Mouse (Mus musculus) kidney, postnatal 36 days (tissue): Measurements from ENCODE around the gene Scube1.

Source experiments
- DNase-seq, 2 experiments: peaks; one replicate each; pipeline ENCODE4 v3.0.0; 2021 to 2022; ENCODE audit warnings: mixed read lengths in 2 of 2

The Scube1 gene

GRCm38 (mm10) chr15:83724886-83725269 lies at the start of gene Scube1:
Gene Scube1 (minus strand): TSS chr15:83725021.
- DNase-seq, result peak; percentile 84 to 93

- DNase-seq, result peak; percentile 4 to 50
These were observed 48.1 kb upstream of the Scube1 start for GRCm38 (mm10) chr15:83772953-83773352.

GRCm38 (mm10) chr15:83772460-83772859 lies 47.6 kb upstream of the Scube1 start:
- peak; percentile 6 to 68 for DNase-seq

DNA sequence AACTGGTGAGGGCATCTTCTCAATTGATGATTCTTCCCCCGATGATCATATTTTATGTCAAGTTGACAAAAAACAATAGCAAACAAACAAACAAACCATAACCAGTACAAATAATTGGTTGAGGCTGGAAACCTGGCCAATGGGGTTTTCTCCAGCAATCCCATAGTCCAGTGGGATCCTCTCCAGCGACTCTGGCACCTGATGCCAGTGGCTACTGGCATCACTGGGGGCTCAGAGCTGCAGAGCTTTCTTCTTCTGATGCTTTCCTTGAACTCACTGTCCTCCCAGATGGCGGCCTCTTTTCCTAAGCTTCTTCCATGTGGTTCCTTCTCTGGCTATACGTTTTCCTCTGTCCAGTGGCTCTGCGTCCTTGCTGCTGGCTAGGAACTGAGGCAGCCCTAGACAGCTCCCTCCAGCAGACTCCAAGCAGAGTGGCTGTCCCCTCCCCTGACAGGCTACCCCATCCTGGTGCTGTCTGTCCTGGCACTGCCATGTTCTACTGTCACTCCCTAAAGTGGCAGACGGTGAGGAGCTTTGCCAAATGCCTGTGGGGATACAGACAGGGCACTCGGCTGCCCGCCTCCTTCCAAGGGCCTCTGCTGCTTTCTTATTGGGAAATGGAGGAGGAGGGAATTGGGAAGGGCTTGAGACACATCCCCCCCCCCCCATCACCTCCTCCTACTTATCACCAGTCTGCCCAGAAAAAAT lies 46.7 kb upstream of the Scube1 start:
- no peak for DNase-seq

- no peak for DNase-seq
These were observed 40.7 kb upstream of the Scube1 start for GRCm38 (mm10) chr15:83765388-83766029.

GRCm38 (mm10) chr15:83761512-83761911 lies 36.7 kb upstream of the Scube1 start:
- DNase-seq, result no peak

DNA sequence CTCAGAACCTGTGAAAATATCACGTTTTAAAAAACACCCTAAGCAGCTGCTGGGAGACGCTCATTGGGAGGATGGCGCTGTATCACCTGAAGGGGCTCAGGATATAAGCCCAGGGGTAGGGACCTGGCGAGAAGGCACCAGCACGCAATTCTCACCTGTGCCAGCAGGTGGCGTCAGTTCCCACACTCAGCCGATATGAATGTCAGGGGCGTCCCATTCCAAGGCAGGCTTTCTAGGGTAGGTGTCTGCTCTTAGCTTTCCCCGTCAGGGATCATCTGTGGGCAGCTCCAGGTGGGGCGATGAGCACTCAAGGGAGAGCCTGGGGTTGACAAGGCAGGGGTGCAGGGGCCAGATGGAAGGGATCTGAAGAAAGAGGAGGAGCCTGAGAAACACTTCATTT lies 35.9 kb upstream of the Scube1 start:
- peak in 1 of 2 experiments; percentile 62 for DNase-seq

DNA sequence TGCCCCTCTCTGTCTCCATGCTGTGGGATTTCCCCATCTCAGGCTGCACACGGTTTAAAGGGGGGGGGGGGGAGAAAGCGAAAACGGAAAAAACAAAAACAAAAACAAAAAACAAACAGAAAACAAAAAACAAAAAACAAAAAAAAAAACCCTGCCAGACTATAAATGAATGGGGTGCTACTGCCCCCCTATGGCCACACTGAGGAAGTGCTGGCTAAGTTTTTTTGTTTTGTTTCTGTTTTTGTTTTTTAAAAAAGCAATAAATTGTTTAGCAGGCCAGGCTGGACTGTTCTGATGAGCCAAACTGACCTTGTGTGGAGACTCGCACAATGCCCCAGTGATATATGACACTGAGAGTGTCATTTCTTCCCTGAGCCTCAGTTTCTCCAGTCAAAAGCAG lies 34.1 kb upstream of the Scube1 start:
- DNase-seq, result peak in 1 of 2 experiments; percentile 37

- peak in 1 of 2 experiments; percentile 63 for DNase-seq
These were observed 31.9 kb upstream of the Scube1 start for GRCm38 (mm10) chr15:83756742-83757141.

DNA sequence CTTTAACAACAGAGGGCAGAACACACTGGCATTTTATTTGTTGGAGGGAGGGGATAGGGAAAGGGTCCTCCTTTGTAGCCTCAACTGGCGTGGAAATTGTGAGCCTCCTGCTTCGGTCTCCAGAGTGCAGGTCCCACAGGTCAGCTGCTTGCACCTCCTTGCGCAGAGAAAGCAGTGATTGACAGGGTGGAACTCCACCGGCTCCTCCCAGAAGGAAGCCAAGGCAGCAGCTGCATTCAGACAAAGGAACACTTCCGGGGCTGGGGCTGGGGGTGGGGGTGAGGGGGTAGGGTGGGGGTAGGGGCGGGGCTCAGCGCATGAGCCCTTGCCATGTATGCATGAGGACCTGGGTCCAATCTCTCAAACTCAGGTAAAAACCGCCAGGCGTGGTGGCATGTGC lies 24.6 kb upstream of the Scube1 start:
- DNase-seq, result no peak

DNA sequence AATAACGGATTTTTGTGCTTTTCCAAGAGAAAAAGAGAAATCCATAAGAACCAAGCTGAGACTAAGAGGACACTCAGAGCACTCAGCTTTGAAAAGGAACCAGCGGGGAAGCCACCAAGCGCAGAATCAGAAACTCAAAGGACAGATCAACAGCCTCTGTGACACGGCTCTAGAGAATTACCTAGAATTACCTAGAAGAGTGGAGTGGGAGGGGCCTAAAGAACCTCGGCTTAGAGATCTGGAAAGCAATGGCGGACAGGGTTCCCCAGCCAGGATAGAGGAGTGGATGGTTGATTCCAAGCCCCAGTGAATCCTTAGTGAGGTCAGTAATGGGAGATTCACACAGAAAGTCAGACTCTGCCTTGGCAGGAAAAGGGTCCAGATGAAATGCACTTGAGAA lies 24.2 kb upstream of the Scube1 start:
- no peak for DNase-seq

DNA sequence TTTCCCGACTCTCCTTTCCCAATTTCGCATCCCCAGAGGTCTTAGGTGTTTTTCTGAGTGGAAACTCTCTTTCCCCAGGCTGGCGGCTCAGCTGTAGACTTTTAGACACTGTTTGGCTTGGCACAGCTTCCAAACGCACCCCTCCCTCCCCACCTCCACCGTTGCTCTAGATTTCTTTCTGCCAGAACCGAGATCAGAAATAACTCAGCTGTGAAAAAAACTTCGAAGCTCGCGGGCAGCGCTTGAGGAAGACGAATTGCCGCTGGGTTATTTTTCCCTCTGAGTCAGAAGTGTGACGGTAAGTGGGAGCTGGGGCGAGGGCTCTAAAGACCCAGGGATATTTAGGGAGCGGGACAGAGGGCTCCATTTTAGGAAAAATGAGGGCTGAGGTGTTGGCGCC lies 21.5 kb upstream of the Scube1 start:
- DNase-seq, result no peak

- DNase-seq, result peak; percentile 31 to 70
These were observed 17.2 kb upstream of the Scube1 start for GRCm38 (mm10) chr15:83742018-83742417.

DNA sequence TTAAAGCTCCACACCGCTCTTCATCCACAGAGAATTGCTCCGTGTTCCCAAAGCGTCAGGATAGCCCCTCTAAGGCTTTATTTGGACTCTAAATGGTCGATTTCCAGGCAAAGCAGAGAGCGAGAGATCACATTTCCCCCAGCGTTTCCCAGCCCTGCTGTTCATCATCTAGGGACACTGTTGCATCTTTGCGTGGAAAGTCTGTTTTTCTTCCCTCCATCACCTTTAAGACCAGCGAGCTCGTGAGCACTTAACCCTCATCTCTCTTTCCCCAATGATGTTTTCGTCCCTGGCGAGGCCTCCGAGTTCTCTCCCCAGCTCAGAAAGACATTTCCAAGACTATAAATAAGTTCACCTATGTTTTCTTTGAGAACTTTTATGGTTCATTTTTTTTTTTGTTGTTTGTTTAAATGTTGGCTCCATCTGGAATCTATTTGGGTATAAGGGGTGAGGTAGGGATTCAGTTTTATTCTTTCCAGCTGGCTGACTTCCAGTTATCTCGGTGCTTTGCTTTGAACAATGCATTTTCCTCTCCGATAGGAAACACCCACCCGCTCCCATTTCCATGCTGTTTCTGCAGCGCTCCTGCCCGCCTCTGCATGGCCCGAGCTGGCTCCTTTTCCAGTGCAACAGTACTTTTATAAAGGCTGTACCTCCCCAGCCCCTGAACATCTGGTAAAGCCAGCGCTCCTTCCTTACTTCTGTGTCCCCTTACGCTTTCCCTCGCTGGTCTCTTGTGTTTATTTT lies 16.0 kb upstream of the Scube1 start:
- DNase-seq, result peak; percentile 30 to 50

- peak; percentile 61 to 82 for DNase-seq
These were observed 2.8 kb upstream of the Scube1 start for GRCm38 (mm10) chr15:83727626-83728025.

GRCm38 (mm10) chr15:83726741-83727140 lies 1.9 kb upstream of the Scube1 start:
- no peak for DNase-seq

- DNase-seq, result no peak
These were observed 857 bp upstream of the Scube1 start for GRCm38 (mm10) chr15:83725556-83726200.

DNA sequence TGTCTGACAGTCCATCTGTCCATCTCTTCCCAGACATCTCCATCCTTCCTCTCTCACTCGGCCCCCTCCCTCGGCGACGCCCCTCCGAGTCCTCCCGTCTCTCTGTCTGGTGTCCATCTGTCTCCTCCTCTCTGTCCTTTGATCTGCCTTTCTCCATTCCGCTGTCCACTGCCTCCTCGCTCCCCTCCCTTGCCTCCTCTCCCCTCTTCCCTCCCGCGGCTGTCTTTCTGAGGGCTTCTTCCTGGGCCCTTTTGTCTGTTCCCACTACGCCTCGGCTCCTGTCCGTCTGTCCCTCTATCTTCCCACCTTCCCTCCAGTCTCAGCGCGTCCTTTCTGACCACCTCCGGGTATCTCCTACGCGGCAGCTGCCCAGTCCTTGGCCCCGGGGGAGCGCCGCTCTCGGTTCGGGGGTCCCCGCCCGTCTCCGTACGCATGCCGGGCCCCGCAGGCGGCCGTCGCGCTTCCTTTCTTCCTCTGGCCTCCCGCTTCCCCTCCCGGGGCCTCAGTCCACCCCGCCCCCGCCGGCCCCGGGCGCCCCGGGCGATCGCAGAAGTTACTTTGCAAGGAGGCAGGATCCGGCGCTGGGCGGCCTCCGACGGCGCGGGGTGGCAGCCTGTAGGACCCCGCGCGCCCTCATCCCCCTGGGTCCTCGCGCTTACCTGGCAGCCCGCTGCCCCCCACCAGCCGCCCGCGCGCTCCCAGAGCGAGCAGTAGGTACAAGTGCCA lies 498 bp downstream of the Scube1 start:
- DNase-seq, result peak in 1 of 2 experiments; percentile 29

GRCm38 (mm10) chr15:83715582-83716228 lies 9.1 kb downstream of the Scube1 start:
- DNase-seq, result no peak

DNA sequence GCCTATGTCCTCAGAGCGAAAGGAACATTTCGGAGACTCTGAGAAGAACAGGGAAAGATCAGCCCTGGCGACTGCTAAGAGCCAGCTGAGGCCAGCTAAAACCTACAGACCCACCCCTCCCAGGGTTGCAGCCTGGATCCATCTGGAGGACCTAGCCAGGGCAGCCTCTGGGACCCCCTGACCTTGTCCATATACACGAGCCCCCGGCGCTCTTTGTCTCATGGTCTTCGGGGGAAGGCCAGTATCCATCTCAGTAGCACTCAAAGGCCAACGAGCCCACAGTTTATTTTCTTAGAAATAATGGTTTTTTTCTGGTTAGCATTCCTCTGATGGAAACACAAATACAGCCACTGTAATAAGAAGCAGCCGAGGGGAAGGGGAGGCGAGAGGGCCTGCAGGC lies 12.0 kb downstream of the Scube1 start:
- DNase-seq, result no peak

- DNase-seq, result no peak
These were observed 12.5 kb downstream of the Scube1 start for GRCm38 (mm10) chr15:83712361-83712760.
